Mouse (Mus musculus): ENCODE results near the gene Col15a1.

Col15a1 gene

DNA sequence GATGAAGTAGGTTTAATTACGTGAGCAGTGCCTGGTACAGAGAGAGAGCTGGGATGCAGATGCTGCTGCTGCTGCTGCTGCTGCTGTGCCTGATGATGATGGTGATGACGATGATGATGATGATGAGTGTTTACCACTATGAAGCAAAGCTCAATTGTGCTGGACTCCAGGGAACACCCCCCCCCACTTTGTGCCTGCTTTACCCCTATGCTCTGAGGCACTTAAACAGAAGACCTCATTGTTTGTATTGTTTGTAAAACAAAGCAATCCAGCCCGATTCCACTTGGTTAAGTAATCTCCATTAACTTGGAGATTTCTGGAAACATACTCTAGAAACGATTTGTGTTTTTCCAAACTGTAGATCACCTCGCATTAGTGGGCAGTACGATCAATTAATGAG, 36.7 kb downstream of the Col15a1 start:
- Histone ChIP-seq H3K36me3 (ENCODE audit: insufficient read depth, low read length) (no peaks in the 10 kb centered on the region), H3K9me3 (ENCODE audit: low read length) (no peaks in the 10 kb centered on the region), H3K27me3 (ENCODE audit: insufficient read depth, low read length) (peaks cover 44% of the 10 kb centered on the region), H3K4me1 (replicated peaks; ENCODE audit: low read depth, low read length) (peaks cover 21% of the 10 kb centered on the region), H3K4me3 (replicated peaks; ENCODE audit: low read length) (no peak overlapping the region)
- TF ChIP-seq CTCF (conservative IDR thresholded peaks at IDR 0.05; ENCODE audit: low read length) (no peak), NANOG (IDR thresholded peaks at IDR 0.05; ENCODE audit: borderline replicate concordance, low read length) (no peak), POU5F1 (IDR thresholded peaks at IDR 0.05; ENCODE audit: borderline replicate concordance, low read length) (no peak)

DNA sequence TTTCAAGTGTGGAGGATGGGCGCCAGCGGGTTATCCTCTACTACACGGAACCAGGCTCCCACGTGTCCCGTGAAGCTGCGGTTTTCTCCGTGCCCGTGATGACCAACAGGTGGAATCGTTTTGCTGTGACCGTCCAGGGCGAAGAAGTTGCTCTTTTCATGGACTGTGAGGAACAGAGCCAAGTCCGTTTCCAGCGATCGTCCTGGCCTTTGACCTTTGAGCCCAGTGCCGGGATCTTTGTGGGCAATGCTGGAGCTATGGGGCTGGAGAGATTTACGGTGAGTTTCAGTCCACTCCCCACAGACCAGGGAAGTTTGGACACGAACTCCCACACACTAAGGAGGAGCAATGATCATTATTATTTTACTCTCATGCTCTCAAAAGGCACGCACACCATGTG, 37.7 kb downstream of the Col15a1 start:
- Histone ChIP-seq H3K9me3 (ENCODE audit: low read length) (no peaks in the 10 kb centered on the region), H3K36me3 (ENCODE audit: insufficient read depth, low read length) (no peaks in the 10 kb centered on the region), H3K4me3 (replicated peaks; ENCODE audit: low read length) (peak overlapping the region; percentile 57), H3K27me3 (ENCODE audit: insufficient read depth, low read length) (peaks cover 51% of the 10 kb centered on the region), H3K4me1 (replicated peaks; ENCODE audit: low read depth, low read length) (peaks cover 21% of the 10 kb centered on the region)
- TF ChIP-seq POU5F1 (IDR thresholded peaks at IDR 0.05; ENCODE audit: borderline replicate concordance, low read length) = no peak

DNA sequence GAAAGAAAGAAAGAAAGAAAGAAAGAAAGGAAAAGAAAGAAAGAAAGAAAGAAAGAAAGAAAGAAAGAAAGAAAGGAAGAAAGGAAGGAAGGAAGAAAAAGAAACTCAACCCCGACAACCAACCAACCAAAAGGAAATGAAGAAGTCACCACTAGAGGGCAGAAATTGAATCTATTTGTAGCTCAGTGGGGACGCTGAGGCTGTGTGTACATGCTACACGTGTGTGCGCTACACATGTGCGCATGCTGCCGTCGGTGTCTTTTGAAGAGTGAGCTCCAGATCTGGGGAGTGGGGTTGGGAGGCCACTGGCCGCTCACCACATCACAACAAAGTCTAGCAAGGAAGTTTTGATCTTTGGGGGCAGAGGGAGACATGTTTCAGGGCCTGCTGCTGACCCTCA, 38.9 kb downstream of the Col15a1 start:
- peak; percentile 29 for TF ChIP-seq CTCF (conservative IDR thresholded peaks at IDR 0.05; ENCODE audit: low read length)
- TF ChIP-seq NANOG (IDR thresholded peaks at IDR 0.05; ENCODE audit: borderline replicate concordance, low read length) = no peak
- Histone ChIP-seq H3K4me3 (replicated peaks; ENCODE audit: low read length) (no peak overlapping the region), H3K27me3 (ENCODE audit: insufficient read depth, low read length) (peaks cover 54% of the 10 kb centered on the region), H3K36me3 (ENCODE audit: insufficient read depth, low read length) (no peaks in the 10 kb centered on the region), H3K4me1 (replicated peaks; ENCODE audit: low read depth, low read length) (peaks cover 21% of the 10 kb centered on the region), H3K9me3 (ENCODE audit: low read length) (no peaks in the 10 kb centered on the region)

DNA sequence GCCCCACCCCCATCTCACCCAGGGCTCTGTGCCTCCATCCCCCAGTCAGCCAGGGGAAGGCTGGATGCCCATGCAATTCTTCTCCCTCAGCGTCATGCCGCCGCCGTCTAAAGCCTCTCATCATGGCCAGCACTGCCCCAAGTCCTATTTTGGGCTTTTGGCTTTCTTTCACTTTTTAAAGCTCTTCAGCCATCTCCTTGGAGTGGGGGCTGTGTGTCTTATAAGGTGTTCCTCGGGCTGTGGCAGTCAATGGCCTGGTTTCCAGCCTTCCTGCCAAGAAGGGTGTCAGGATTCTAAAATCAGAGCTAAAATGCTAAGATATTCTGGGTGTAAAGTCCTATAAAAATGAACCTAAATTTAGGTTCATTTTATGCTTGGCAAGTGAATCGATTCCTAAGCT, 39.6 kb downstream of the Col15a1 start:
- Histone ChIP-seq H3K36me3 (ENCODE audit: insufficient read depth, low read length) (no peaks in the 10 kb centered on the region), H3K4me3 (replicated peaks; ENCODE audit: low read length) (no peak overlapping the region), H3K4me1 (replicated peaks; ENCODE audit: low read depth, low read length) (peaks cover 21% of the 10 kb centered on the region), H3K27me3 (ENCODE audit: insufficient read depth, low read length) (peaks cover 58% of the 10 kb centered on the region), H3K9me3 (ENCODE audit: low read length) (peaks cover 6% of the 10 kb centered on the region)
- no peak for TF ChIP-seq NANOG (IDR thresholded peaks at IDR 0.05; ENCODE audit: borderline replicate concordance, low read length)
- no peak for TF ChIP-seq CTCF (conservative IDR thresholded peaks at IDR 0.05; ENCODE audit: low read length)
- no peak for TF ChIP-seq POU5F1 (IDR thresholded peaks at IDR 0.05; ENCODE audit: borderline replicate concordance, low read length)

DNA sequence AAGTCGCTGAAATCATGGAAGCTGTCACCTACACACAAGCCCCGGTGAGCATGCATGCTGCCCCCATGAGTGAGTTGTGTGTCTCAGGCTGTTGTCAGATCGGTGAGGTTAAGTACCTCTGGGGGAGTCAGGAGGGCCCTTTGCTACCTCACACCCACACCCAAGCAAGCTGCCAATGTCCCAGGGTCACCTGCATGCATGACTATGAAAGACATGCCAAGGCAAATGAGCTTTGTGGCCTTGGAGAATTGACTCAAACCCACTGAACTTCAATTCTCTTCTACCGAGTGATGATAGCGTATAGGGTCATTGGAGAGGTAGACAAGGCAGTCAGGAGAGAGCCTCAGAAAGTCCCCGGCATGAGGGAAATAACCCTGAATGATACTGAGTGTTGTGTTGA, 41.2 kb downstream of the Col15a1 start:
- peaks cover 12% of the 10 kb centered on the region for H3K9me3 ChIP-seq (ENCODE audit: low read length)
- peaks cover 53% of the 10 kb centered on the region for H3K27me3 ChIP-seq (ENCODE audit: insufficient read depth, low read length)
- no peaks in the 10 kb centered on the region for H3K36me3 ChIP-seq (ENCODE audit: insufficient read depth, low read length)
- H3K4me1 ChIP-seq (replicated peaks; ENCODE audit: low read depth, low read length) = peaks cover 17% of the 10 kb centered on the region
- TF ChIP-seq NANOG (IDR thresholded peaks at IDR 0.05; ENCODE audit: borderline replicate concordance, low read length) (no peak), POU5F1 (IDR thresholded peaks at IDR 0.05; ENCODE audit: borderline replicate concordance, low read length) (no peak), CTCF (conservative IDR thresholded peaks at IDR 0.05; ENCODE audit: low read length) (no peak)
- no peak overlapping the region for H3K4me3 ChIP-seq (replicated peaks; ENCODE audit: low read length)

DNA sequence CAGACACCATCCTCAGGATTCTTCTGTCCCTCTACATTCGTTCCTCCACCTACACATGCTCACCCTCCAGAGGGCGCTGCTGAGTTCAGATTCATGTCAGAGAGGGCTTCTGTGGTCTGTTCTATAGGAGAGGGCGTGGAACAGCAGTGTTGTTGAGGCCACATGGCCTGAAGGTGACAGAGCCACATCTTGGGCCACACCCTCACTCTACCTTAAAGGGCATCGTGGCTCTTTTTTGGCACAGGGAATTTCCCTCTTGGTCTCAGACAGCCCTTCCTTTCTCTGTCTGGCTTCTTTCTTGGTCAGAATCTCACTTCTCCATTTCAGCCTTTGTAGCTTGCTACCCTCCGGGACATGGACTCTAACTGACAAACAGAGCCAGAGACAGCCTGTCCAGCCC, 43.1 kb downstream of the Col15a1 start:
- H3K4me3 ChIP-seq (replicated peaks; ENCODE audit: low read length) = no peak overlapping the region
- no peaks in the 10 kb centered on the region for H3K4me1 ChIP-seq (replicated peaks; ENCODE audit: low read depth, low read length)
- no peaks in the 10 kb centered on the region for H3K36me3 ChIP-seq (ENCODE audit: insufficient read depth, low read length)
- TF ChIP-seq CTCF (conservative IDR thresholded peaks at IDR 0.05; ENCODE audit: low read length) (peak; percentile 60), NANOG (IDR thresholded peaks at IDR 0.05; ENCODE audit: borderline replicate concordance, low read length) (no peak)
- H3K9me3 ChIP-seq (ENCODE audit: low read length) = peaks cover 12% of the 10 kb centered on the region
- H3K27me3 ChIP-seq (ENCODE audit: insufficient read depth, low read length) = peaks cover 40% of the 10 kb centered on the region

DNA sequence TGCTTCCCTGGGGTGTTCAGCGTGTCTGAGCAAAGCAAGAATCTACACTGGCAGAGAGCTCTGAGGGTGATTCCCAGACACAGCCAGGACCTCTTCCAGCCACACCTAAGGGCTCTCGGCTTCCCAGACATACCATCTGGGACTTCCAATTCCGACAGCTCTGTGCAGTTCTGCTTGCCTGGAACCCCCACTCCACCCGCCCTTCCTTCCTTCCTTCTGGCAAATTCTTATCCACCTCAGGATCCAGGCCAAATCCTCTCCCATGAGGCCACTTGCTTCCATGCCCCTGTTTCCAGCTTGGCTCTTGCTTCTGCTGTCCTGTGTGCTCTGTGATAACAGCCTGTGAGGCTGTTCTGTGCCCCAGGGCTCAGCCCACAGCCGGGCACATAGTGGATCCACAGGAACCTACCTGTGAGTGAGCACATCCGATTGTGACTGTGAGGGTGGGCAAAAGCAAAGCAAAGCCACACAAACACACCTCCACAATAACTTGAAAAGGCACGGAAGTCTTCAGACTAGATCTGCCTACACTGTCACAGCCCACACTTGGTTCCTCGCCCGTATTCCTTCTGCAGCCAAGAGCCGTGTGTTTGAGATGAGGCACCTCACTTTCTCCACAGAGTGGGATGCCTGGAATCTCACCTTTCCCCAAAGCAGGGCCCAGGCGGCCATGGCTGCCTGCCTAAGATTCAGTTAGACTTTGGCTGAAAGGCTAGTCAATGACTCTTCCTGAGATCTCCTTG, 43.9 kb downstream of the Col15a1 start:
- no peaks in the 10 kb centered on the region for H3K36me3 ChIP-seq (ENCODE audit: insufficient read depth, low read length)
- H3K9me3 ChIP-seq (ENCODE audit: low read length) = peaks cover 12% of the 10 kb centered on the region
- H3K4me1 ChIP-seq (replicated peaks; ENCODE audit: low read depth, low read length) = no peaks in the 10 kb centered on the region
- H3K27me3 ChIP-seq (ENCODE audit: insufficient read depth, low read length) = peaks cover 37% of the 10 kb centered on the region
- no peak overlapping the region for H3K4me3 ChIP-seq (replicated peaks; ENCODE audit: low read length)
- TF ChIP-seq CTCF (conservative IDR thresholded peaks at IDR 0.05; ENCODE audit: low read length) (no peak), NANOG (IDR thresholded peaks at IDR 0.05; ENCODE audit: borderline replicate concordance, low read length) (no peak), POU5F1 (IDR thresholded peaks at IDR 0.05; ENCODE audit: borderline replicate concordance, low read length) (no peak)

DNA sequence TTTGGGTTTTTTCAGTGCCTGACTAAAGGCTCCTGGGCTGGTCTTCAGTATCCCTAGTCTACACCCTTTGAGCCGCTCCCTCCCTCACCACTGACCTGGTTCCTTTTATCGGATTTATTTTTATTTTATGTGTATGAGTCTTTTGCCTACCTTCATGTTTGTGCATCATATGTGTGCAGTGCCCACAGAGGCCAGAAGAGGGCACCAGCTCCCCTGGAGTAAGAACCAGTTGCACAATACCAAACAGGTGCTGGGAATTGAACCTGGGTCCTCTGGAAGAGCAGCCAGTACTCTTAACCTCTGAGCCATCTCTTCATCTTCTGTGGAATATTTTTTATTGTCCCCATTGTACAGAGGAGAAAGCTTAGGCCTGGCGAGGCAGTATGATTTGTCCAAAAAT, 44.7 kb downstream of the Col15a1 start:
- H3K4me3 ChIP-seq (replicated peaks; ENCODE audit: low read length) = no peak overlapping the region
- no peaks in the 10 kb centered on the region for H3K4me1 ChIP-seq (replicated peaks; ENCODE audit: low read depth, low read length)
- H3K9me3 ChIP-seq (ENCODE audit: low read length) = peaks cover 12% of the 10 kb centered on the region
- H3K27me3 ChIP-seq (ENCODE audit: insufficient read depth, low read length) = peaks cover 34% of the 10 kb centered on the region
- no peaks in the 10 kb centered on the region for H3K36me3 ChIP-seq (ENCODE audit: insufficient read depth, low read length)
- no peak for TF ChIP-seq POU5F1 (IDR thresholded peaks at IDR 0.05; ENCODE audit: borderline replicate concordance, low read length)
- TF ChIP-seq CTCF (conservative IDR thresholded peaks at IDR 0.05; ENCODE audit: low read length) = peak; percentile 58
- TF ChIP-seq NANOG (IDR thresholded peaks at IDR 0.05; ENCODE audit: borderline replicate concordance, low read length) = no peak

DNA sequence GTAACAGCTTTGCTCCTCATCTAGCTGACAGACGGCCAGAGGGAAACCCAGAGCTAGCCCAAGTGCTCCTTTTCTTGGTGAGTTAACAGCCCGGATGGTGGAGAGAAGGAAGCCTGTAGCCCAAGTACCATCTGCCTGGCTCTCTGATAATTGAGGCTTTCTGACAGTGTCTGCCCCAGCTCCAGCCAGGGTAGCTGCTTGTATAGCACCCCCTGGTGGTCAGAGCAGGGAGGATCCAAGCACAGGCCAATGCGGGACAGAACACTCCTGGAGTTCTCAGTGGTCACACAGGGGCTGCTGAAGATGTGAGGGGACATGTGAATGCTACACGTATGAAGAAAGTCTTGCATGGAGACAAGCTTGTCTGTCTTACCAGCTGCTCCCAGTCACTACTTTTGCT, 47.7 kb downstream of the Col15a1 start:
- Histone ChIP-seq H3K9me3 (ENCODE audit: low read length) (peaks cover 12% of the 10 kb centered on the region), H3K36me3 (ENCODE audit: insufficient read depth, low read length) (no peaks in the 10 kb centered on the region), H3K27me3 (ENCODE audit: insufficient read depth, low read length) (peaks cover 13% of the 10 kb centered on the region), H3K4me3 (replicated peaks; ENCODE audit: low read length) (no peak overlapping the region), H3K4me1 (replicated peaks; ENCODE audit: low read depth, low read length) (peaks cover 2% of the 10 kb centered on the region; the same call in 1 of the 2 replicates)
- no peak for TF ChIP-seq NANOG (IDR thresholded peaks at IDR 0.05; ENCODE audit: borderline replicate concordance, low read length)
- TF ChIP-seq CTCF (conservative IDR thresholded peaks at IDR 0.05; ENCODE audit: low read length) = peak; percentile 87
- no peak for TF ChIP-seq POU5F1 (IDR thresholded peaks at IDR 0.05; ENCODE audit: borderline replicate concordance, low read length)

Data from E14TG2a.4 (cell line).